Mouse (Mus musculus) ES-E14 (cell line): ENCODE measurements around the gene Srgap1. TPM values are rescaled to one million over a fixed set of nuclear protein-coding genes. Genes with fewer than 3 reads are reported as not detected.
A peak's percentile ranks its signal among the peaks of the same experiment; 100 is the strongest.

ENCODE experiments used
- DNase-seq: peaks from one replicate; pipeline ENCODE4 v3.0.0-alpha.2; 2013; ENCODE audit warnings: low read depth, low spot score
- H3K27ac ChIP-seq: 2 replicates; pipeline ENCODE4 v1.5.1; 2012; ENCODE audit warnings: low read depth, mild to moderate bottlenecking, low read length, moderate library complexity, mixed read lengths; ENCODE audit not compliant: poor library complexity, insufficient read depth, severe bottlenecking
- H3K36me3 ChIP-seq: 2 replicates; pipeline ENCODE4 v1.6.1; 2012; ENCODE audit warnings: mild to moderate bottlenecking, low read length, moderate library complexity, mixed read lengths; ENCODE audit not compliant: control insufficient read depth, poor library complexity, insufficient read depth, severe bottlenecking
- H3K4me1 ChIP-seq, 2 experiments: fragments of 150-350 bp in 1 of 2; sonication (generic) in 1 of 2; 2 replicates each; pipeline ENCODE4 v1.6.1; 2012; ENCODE audit warnings: low read length in 2 of 2, mild to moderate bottlenecking in 1 of 2, mixed read lengths in 1 of 2; ENCODE audit not compliant: control insufficient read depth in 2 of 2, insufficient read depth in 2 of 2, poor library complexity in 1 of 2
- H3K4me3 ChIP-seq, 2 experiments: fragments of 150-350 bp in 1 of 2; sonication (generic) in 1 of 2; 2 replicates each; pipeline ENCODE4 v1.5.1; 2012; ENCODE audit warnings: low read length in 2 of 2, low read depth in 1 of 2, mild to moderate bottlenecking in 1 of 2, mixed read lengths in 1 of 2; ENCODE audit not compliant: insufficient read depth in 1 of 2, poor library complexity in 1 of 2, severe bottlenecking in 1 of 2
- H3K9ac ChIP-seq: 2 replicates; pipeline ENCODE4 v1.6.1; 2012; ENCODE audit warnings: low read depth, mild to moderate bottlenecking, low read length, mixed read lengths; ENCODE audit not compliant: poor library complexity, insufficient read depth, severe bottlenecking
- H3K9me3 ChIP-seq: fragments of 150-350 bp; sonication (generic); 2 replicates; pipeline ENCODE4 v1.6.1; 2012; ENCODE audit warnings: low read depth, mild to moderate bottlenecking, low read length; ENCODE audit not compliant: control insufficient read depth, insufficient read depth
- CHD2 ChIP-seq: IDR thresholded peaks from 2 replicates; pipeline ENCODE4 v1.6.1; 2014; ENCODE audit warnings: mild to moderate bottlenecking, low read depth, low read length, inconsistent platforms
- HCFC1 ChIP-seq: IDR thresholded peaks from 2 replicates; pipeline ENCODE4 v1.6.1; 2012; ENCODE audit warnings: low read length, inconsistent platforms, borderline replicate concordance; ENCODE audit not compliant: insufficient read depth
- MAFK ChIP-seq: IDR thresholded peaks from 2 replicates; pipeline ENCODE4 v1.6.1; 2014; ENCODE audit warnings: mild to moderate bottlenecking, low read depth, low read length, inconsistent platforms; ENCODE audit not compliant: insufficient read depth
- ZC3H11A ChIP-seq: IDR thresholded peaks from 2 replicates; pipeline ENCODE4 v1.6.1; 2012; ENCODE audit warnings: low read depth, mild to moderate bottlenecking, inconsistent platforms, low read length, borderline replicate concordance
- ZNF384 ChIP-seq: IDR thresholded peaks from 2 replicates; pipeline ENCODE4 v1.6.1; 2012; ENCODE audit warnings: low read depth, low read length, inconsistent platforms
- in situ Hi-C, 2 experiments: fragments of 600-800 bp; cut with MboI; formaldehyde crosslinking; loops; one replicate each; pipeline ENCODE4 v1.15.1; 2025; ENCODE audit warnings: low sequenced_read_pairs in 2 of 2, inconsistent platforms in 1 of 2; ENCODE audit not compliant: unreplicated experiment in 2 of 2
- total RNA-seq: library from RNA; depleted of rRNA; stranded (reverse); fragments of 300-350 nt; gene quantifications from 2 replicates; pipeline ENCODE4 v1.2.3, GENCODE M21; 2012

The Srgap1 gene
- total RNA-seq, 1 experiment = 0.94 TPM

DNA sequence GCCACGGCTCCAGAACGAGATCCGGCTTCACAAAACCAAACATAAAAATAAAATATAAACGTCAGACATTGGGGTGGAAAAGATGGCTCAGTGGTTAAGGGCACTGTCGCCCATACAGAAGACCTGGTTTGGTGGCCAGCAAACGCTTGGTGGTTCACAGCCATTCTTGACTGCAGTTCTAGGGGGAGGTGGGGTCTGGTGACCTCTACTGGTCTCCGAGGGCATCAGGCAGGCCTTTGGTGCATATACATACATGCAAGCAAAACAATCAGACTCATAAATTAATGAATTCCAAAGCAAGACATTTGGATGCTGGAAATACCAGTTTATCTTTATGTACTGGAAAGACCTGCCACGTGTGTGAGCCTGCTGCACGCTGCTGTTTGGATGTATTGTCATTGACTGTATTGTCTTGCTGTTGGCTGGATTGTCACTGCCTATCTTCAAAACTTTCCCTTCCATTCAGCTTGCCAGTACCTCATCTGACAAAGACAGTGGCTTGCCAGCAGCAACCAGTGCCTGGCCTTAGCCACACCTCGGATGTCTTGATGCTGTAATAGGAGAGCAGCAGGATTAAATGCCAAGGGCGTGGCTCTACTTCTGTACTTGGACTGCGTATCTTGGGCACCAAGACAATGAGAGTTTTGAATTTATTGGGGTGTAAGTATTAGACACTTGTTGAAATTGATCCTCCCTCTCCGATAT is 282.5 kb downstream of the Srgap1 start:
- TF ChIP-seq ZNF384 (no peak), CHD2 (no peak), ZC3H11A (no peak), MAFK (no peak), HCFC1 (no peak)
- Histone ChIP-seq H3K4me1 (no peaks in the 10 kb centered on the region), H3K4me3 (no peak overlapping the region), H3K9ac (no peak overlapping the region), H3K36me3 (no peaks in the 10 kb centered on the region), H3K27ac (no peak overlapping the region), H3K9me3 (no peaks in the 10 kb centered on the region)
- in situ Hi-C loops = loop anchor here (5.0 to 25.0 kb wide), 2 partner anchors 273 to 283 kb away; partner anchors contain the start of gene Srgap1 (in 2 of the 2)
- no peak for DNase-seq

DNA sequence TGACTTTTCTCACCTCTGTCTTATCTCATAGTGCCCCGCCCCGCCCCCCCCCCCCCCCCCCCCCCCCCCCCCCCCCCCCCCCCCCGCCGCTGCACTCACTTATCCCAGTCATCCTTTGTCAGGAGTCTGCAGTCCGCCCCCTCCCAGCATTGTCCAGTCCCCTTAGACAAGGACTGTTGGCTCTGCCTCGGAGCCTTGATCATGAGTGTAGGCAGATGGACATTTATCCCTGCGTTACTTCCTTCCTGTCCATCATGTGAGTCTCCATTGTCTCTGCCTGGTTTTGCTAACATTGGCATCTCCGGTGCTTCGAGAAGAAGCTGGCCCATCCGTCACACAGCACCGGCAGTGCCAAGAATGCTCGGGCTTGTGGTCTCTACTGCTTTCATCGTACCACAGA is 283.9 kb downstream of the Srgap1 start:
- H3K4me3 ChIP-seq = no peak overlapping the region
- H3K36me3 ChIP-seq = no peaks in the 10 kb centered on the region
- no peak for DNase-seq
- no peak overlapping the region for H3K27ac ChIP-seq
- no peaks in the 10 kb centered on the region for H3K9me3 ChIP-seq
- TF ChIP-seq ZC3H11A = no peak
- no peak for TF ChIP-seq CHD2
- no peak for TF ChIP-seq HCFC1
- no peak for TF ChIP-seq MAFK
- TF ChIP-seq ZNF384 = no peak
- in situ Hi-C loops = loop anchor here (5.0 to 25.0 kb wide), 2 partner anchors 274 to 284 kb away; partner anchors contain the start of gene Srgap1 (in 2 of the 2)
- H3K9ac ChIP-seq = no peak overlapping the region
- no peaks in the 10 kb centered on the region for H3K4me1 ChIP-seq

- Histone ChIP-seq H3K36me3 (no peaks in the 10 kb centered on the region), H3K9me3 (no peaks in the 10 kb centered on the region), H3K4me1 (no peaks in the 10 kb centered on the region), H3K4me3 (no peak overlapping the region), H3K9ac (no peak overlapping the region), H3K27ac (no peak overlapping the region)
- no peak for DNase-seq
- in situ Hi-C loops = loop anchor here (5.0 to 25.0 kb wide), 2 partner anchors 275 to 285 kb away; partner anchors contain the start of gene Srgap1 (in 2 of the 2)
- no peak for TF ChIP-seq ZNF384
- TF ChIP-seq ZC3H11A = no peak
- no peak for TF ChIP-seq HCFC1
- no peak for TF ChIP-seq CHD2
- TF ChIP-seq MAFK = no peak
Observed at GRCm38 (mm10) chr10:121762141-121762540, 285.0 kb downstream of the Srgap1 start.

- no peak for TF ChIP-seq HCFC1
- no peak for TF ChIP-seq ZNF384
- TF ChIP-seq ZC3H11A = no peak
- no peak for TF ChIP-seq CHD2
- no peak for TF ChIP-seq MAFK
- Histone ChIP-seq H3K36me3 (no peaks in the 10 kb centered on the region), H3K9me3 (no peaks in the 10 kb centered on the region), H3K9ac (no peak overlapping the region), H3K4me3 (no peak overlapping the region), H3K27ac (no peak overlapping the region), H3K4me1 (no peaks in the 10 kb centered on the region)
- peak; percentile 60 for DNase-seq
- in situ Hi-C loops = loop anchor here in 1 of 2 experiments (25.0 kb wide), 1 partner anchor 278 kb away; the partner anchor contains the start of gene Srgap1
Observed at GRCm38 (mm10) chr10:121759095-121759494, 288.0 kb downstream of the Srgap1 start.
